Mouse (Mus musculus): Measurements from ENCODE around the gene Acsl5. TPM values are rescaled to one million over a fixed set of nuclear protein-coding genes. Genes with fewer than 3 reads are reported as not detected.

The Acsl5 gene
- polyA plus RNA-seq, 1 experiment from 2014 or later, result 110 TPM

DNA sequence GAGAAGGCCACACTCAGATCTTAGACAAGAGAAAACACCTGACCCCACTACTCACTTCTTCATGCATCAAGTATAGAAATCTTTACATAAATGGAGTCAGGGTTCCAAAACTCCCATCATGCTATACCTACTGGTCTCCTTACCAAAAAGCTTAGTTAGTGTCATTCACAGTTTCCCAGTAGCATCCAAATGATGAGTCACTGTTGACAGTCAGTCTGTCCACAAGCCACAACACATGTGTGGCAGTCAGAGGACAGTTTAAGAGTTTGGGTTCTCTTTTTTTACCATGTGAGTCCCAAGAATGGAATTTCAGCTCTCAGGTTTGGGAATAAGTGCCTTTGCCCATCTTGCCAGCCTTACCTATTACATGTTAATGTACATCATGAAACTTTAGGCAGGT, 37.2 kb downstream of the Acsl5 start:
- DNase-seq (ENCODE audit: low spot score), result no peak
- ATAC-seq, result no peak
- H3K36me3 ChIP-seq (ENCODE audit: insufficient read depth, low read length), result peaks cover 27% of the 10 kb centered on the region

DNA sequence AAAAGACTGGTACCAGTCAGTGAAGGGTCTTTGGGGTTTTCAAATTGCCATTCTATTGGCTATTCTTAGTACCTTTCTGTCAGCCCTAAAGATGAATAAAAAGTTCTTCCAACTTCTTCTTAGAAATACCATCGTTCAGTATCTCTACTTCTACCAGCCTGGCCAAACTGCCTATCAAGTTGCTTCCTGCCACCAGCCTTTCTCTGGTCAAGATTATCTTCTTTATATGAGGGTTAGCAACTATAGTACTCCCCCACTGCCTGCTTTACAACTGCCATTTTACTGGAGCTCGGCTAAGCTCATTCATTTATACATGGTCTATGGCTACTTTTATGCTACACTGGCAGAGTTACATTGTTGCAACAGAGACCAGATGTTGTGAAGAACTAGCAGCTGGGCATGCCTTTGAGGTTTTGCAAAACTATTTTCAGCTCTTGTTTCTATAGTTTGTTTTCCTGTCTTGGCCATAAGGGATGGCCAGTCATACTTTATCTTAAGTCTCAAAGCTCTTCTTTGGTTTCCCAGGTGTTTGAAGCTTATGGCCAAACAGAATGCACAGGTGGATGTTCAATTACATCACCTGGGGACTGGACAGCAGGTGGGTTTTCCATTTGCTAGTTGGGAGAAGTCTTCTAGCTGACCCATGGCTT, 39.0 kb downstream of the Acsl5 start:
- ATAC-seq (no peak), DNase-seq (ENCODE audit: low spot score) (no peak)
- Histone ChIP-seq H3K4me2 (replicated peaks; ENCODE audit: low read depth, low read length) (no peak overlapping the region), H3K4me3 (ENCODE audit: low read depth, low read length) (no peak overlapping the region), H3K4me1 (ENCODE audit: insufficient read depth, low read depth, low read length) (no peaks in the 10 kb centered on the region), H3K9me3 (ENCODE audit: low read length) (no peaks in the 10 kb centered on the region), H3K27me3 (replicated peaks; ENCODE audit: insufficient read depth, low read length) (no peaks in the 10 kb centered on the region), H3K27ac (ENCODE audit: low read length) (no peak overlapping the region), H3K36me3 (ENCODE audit: insufficient read depth, low read length) (peaks cover 31% of the 10 kb centered on the region), H3K9ac (replicated peaks; ENCODE audit: low read depth) (no peak overlapping the region)
- WGBS, result 86% methylated on average over 2 of the region's 2 CpGs
- TF ChIP-seq CTCF (IDR thresholded peaks at IDR 0.05) (no peak), EP300 (IDR thresholded peaks at IDR 0.05) (no peak)

More for the DNA sequence above, 37.2 kb downstream of the Acsl5 start:
- H3K27me3 ChIP-seq (replicated peaks; ENCODE audit: insufficient read depth, low read length), result no peaks in the 10 kb centered on the region
- H3K4me3 ChIP-seq (ENCODE audit: low read depth, low read length), result no peak overlapping the region
- no peak overlapping the region for H3K27ac ChIP-seq (ENCODE audit: low read length)
- no peaks in the 10 kb centered on the region for H3K4me1 ChIP-seq (ENCODE audit: insufficient read depth, low read depth, low read length)
- H3K9ac ChIP-seq (replicated peaks; ENCODE audit: low read depth), result no peak overlapping the region
- TF ChIP-seq EP300 (IDR thresholded peaks at IDR 0.05) (no peak), CTCF (IDR thresholded peaks at IDR 0.05) (no peak)
- no peaks in the 10 kb centered on the region for H3K9me3 ChIP-seq (ENCODE audit: low read length)
- no peak overlapping the region for H3K4me2 ChIP-seq (replicated peaks; ENCODE audit: low read depth, low read length)

DNA sequence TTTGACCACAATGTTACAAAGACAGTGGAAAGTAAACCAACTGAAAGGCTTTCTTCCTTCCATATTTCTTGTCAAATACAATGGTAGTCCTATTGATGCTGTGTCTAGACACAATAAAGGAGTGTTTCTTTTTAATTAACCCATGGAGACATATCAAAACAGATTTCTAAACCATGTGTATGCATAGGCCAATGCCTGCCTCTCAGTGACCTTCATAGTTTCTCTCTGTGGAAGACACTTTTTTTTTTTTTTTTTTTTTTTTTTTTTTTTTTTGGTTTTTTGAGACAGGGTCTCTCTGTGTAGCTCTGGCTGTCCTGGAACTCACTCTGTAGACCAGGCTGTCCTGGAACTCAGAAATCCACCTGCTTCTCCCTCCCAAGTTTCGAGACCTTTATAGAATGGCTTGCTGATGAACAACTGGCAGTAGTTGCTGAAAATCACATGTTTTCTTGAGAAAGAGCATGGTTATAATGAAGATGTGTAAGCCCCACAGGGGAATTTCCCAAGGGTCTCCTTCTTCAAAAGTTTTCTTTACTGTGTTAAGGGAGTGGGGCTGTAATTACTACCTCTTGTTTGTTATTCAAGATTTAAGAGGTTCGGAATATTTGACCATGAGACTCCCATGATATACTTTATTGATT, 40.6 kb downstream of the Acsl5 start:
- TF ChIP-seq EP300 (IDR thresholded peaks at IDR 0.05) (no peak), CTCF (IDR thresholded peaks at IDR 0.05) (no peak)
- H3K36me3 ChIP-seq (ENCODE audit: insufficient read depth, low read length), result peaks cover 36% of the 10 kb centered on the region

DNA sequence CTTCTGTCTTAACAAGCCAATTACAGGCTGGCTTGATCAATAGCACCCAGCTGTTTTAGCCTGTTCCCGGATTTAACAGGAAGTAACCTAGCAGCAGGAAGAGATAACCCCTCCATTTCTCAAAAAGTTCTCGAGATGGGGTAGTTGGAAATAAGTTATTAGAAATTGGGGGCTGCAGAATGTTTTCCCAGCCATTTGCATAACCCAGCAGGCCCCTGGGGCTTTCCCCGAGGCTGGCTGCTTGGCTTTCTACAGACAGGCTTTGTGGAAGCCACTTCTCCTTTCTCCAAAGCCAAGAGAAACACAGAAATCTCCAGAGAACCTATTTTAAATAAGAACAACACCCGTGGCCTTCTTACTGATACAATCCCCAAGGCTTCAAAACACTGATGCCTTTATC, 41.4 kb downstream of the Acsl5 start:
- peaks cover 43% of the 10 kb centered on the region for H3K36me3 ChIP-seq (ENCODE audit: insufficient read depth, low read length)
- H3K9me3 ChIP-seq (ENCODE audit: low read length), result no peaks in the 10 kb centered on the region
- no peaks in the 10 kb centered on the region for H3K4me1 ChIP-seq (ENCODE audit: insufficient read depth, low read depth, low read length)
- H3K4me2 ChIP-seq (replicated peaks; ENCODE audit: low read depth, low read length), result no peak overlapping the region
- no peak overlapping the region for H3K9ac ChIP-seq (replicated peaks; ENCODE audit: low read depth)
- TF ChIP-seq CTCF (IDR thresholded peaks at IDR 0.05) (no peak), EP300 (IDR thresholded peaks at IDR 0.05) (no peak)
- H3K4me3 ChIP-seq (ENCODE audit: low read depth, low read length), result no peak overlapping the region
- no peak for DNase-seq (ENCODE audit: low spot score)
- WGBS, result 31% methylated on average over 4 of the region's 4 CpGs
- no peak overlapping the region for H3K27ac ChIP-seq (ENCODE audit: low read length)
- ATAC-seq, result no peak
- H3K27me3 ChIP-seq (replicated peaks; ENCODE audit: insufficient read depth, low read length), result no peaks in the 10 kb centered on the region

More for the DNA sequence above, 40.6 kb downstream of the Acsl5 start:
- no peak overlapping the region for H3K4me3 ChIP-seq (ENCODE audit: low read depth, low read length)
- 94% methylated on average over 2 of the region's 2 CpGs for WGBS
- no peak for ATAC-seq
- H3K27ac ChIP-seq (ENCODE audit: low read length), result no peak overlapping the region
- H3K9me3 ChIP-seq (ENCODE audit: low read length), result no peaks in the 10 kb centered on the region
- H3K4me2 ChIP-seq (replicated peaks; ENCODE audit: low read depth, low read length), result no peak overlapping the region
- no peak overlapping the region for H3K9ac ChIP-seq (replicated peaks; ENCODE audit: low read depth)
- no peaks in the 10 kb centered on the region for H3K4me1 ChIP-seq (ENCODE audit: insufficient read depth, low read depth, low read length)
- DNase-seq (ENCODE audit: low spot score), result no peak
- no peaks in the 10 kb centered on the region for H3K27me3 ChIP-seq (replicated peaks; ENCODE audit: insufficient read depth, low read length)

DNA sequence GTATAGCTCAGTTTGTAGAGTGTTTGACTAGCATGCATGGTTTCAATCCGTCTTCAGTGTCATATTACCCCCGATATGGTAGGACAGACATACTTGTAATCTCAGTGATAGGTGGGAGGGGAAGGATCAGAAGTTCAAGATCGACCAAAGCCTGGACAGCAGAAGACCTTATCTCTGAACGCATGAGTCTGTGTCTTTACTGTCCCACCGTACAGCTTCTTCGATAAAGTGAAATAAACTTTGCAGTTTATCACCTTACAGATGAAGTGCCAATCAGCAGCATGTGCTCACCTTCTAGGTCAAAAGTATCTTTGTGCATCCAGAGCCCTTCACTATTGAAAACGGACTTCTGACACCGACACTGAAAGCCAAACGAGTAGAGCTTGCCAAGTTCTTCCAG, 43.3 kb downstream of the Acsl5 start:
- TF ChIP-seq EP300 (IDR thresholded peaks at IDR 0.05) (no peak), CTCF (IDR thresholded peaks at IDR 0.05) (no peak)
- WGBS, result 71% methylated on average over 9 of the region's 9 CpGs
- ATAC-seq, result no peak

DNA sequence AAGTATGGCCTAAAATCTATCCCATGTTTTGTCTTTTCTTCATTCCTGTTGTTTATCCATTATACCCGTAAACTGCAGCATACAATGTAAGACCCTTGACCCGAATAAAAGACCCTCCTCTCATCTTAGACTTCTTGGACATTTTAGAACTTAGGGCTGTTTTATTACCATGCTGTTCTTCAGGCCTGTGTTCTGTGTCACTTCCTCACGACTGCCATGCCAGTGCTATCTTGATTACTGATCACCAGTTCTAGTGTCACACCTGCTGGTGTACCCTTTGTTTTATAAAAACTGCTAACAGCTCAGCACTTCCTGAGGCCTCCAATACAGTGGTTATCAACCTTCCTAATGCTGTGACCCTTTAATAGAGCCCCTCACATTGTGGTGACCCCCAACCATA, 43.8 kb downstream of the Acsl5 start:
- Histone ChIP-seq H3K9me3 (ENCODE audit: low read length) (no peaks in the 10 kb centered on the region), H3K4me1 (ENCODE audit: insufficient read depth, low read depth, low read length) (no peaks in the 10 kb centered on the region), H3K4me2 (replicated peaks; ENCODE audit: low read depth, low read length) (no peak overlapping the region), H3K4me3 (ENCODE audit: low read depth, low read length) (no peak overlapping the region), H3K9ac (replicated peaks; ENCODE audit: low read depth) (no peak overlapping the region), H3K27me3 (replicated peaks; ENCODE audit: insufficient read depth, low read length) (no peaks in the 10 kb centered on the region), H3K36me3 (ENCODE audit: insufficient read depth, low read length) (peaks cover 27% of the 10 kb centered on the region; the same call in 1 of the 2 replicates), H3K27ac (ENCODE audit: low read length) (no peak overlapping the region)
- no peak for ATAC-seq
- 84% methylated on average over 3 of the region's 3 CpGs for WGBS
- DNase-seq (ENCODE audit: low spot score), result no peak
- TF ChIP-seq EP300 (IDR thresholded peaks at IDR 0.05) (no peak), CTCF (IDR thresholded peaks at IDR 0.05) (no peak)

More for the DNA sequence above, 43.3 kb downstream of the Acsl5 start:
- no peak overlapping the region for H3K4me3 ChIP-seq (ENCODE audit: low read depth, low read length)
- H3K9me3 ChIP-seq (ENCODE audit: low read length), result no peaks in the 10 kb centered on the region
- H3K9ac ChIP-seq (replicated peaks; ENCODE audit: low read depth), result no peak overlapping the region
- H3K27ac ChIP-seq (ENCODE audit: low read length), result no peak overlapping the region
- DNase-seq (ENCODE audit: low spot score), result no peak
- H3K36me3 ChIP-seq (ENCODE audit: insufficient read depth, low read length), result peaks cover 30% of the 10 kb centered on the region
- H3K27me3 ChIP-seq (replicated peaks; ENCODE audit: insufficient read depth, low read length), result no peaks in the 10 kb centered on the region
- no peak overlapping the region for H3K4me2 ChIP-seq (replicated peaks; ENCODE audit: low read depth, low read length)
- H3K4me1 ChIP-seq (ENCODE audit: insufficient read depth, low read depth, low read length), result no peaks in the 10 kb centered on the region
